Mouse (Mus musculus): ENCODE measurements around the gene Med9. TPM values are rescaled to one million over a fixed set of nuclear protein-coding genes. Genes with fewer than 3 reads are reported as not detected.

Gene Med9
- polyA plus RNA-seq, 1 experiment from 2014 or later: 27.8 TPM

DNA sequence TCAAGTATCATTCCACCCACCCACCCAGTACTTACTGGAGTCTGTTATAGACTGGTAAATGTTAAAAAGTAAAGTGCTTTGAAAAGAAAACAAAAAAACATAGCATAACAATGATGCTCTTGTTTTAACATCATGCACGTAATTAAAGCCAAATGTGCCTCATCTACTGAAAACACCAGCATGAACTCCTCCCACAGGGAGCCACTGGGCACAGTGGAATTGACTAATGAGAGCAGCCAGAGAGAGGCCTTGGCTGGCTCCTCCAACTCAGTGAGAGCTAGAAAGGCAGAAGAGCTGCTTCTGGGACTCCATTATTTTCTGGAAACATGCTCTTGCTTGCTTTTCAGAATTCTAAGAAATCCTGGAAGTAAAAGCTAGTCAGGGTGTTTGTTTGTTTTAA lies 41.4 kb downstream of the Med9 start:
- no peak overlapping the region for H3K4me3 ChIP-seq (ENCODE audit: low read depth, low read length)
- H3K36me3 ChIP-seq (ENCODE audit: control insufficient read depth, insufficient read depth, low read length): no peaks in the 10 kb centered on the region
- no peak overlapping the region for H3K9ac ChIP-seq (ENCODE audit: low read length)
- no peaks in the 10 kb centered on the region for H3K27me3 ChIP-seq (ENCODE audit: control insufficient read depth, insufficient read depth, low read length)
- no peak for TF ChIP-seq EP300 (optimal IDR thresholded peaks at IDR 0.05)
- no peak for TF ChIP-seq CTCF (IDR thresholded peaks at IDR 0.05; ENCODE audit: low read depth)
- no peak overlapping the region for H3K4me2 ChIP-seq (replicated peaks; ENCODE audit: low read depth)
- no peak overlapping the region for H3K27ac ChIP-seq (replicated peaks)
- 80% methylated on average over 1 of the region's 1 CpGs for WGBS
- ATAC-seq (ENCODE audit: low FRiP score, low TSS enrichment): no peak
- DNase-seq (ENCODE audit: low spot score): no peak
- no peaks in the 10 kb centered on the region for H3K9me3 ChIP-seq (ENCODE audit: control insufficient read depth, low read length)
- H3K4me1 ChIP-seq (replicated peaks; ENCODE audit: control insufficient read depth, insufficient read depth): peaks cover 2% of the 10 kb centered on the region; the same call in 1 of the 2 replicates

DNA sequence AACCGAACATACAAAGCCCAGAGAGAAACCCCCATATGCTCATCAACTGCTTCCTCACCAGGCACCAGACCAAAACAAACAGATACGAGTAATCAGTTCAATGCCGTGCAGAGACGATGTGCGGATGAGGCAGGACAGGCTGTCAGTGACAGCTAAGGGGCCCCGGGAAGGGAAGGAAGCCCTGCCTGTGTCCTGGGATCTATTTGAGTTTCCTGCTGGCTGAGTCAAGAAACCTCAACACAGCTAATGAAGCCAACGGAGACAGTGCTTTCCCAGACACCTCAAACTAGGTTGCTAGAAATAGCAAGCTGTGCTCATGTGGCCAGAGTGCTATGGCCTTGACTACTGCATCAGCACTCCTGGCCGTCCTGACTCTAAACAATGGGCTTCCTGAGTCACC lies 43.4 kb downstream of the Med9 start:
- Histone ChIP-seq H3K27me3 (ENCODE audit: control insufficient read depth, insufficient read depth, low read length) (no peaks in the 10 kb centered on the region), H3K4me3 (ENCODE audit: low read depth, low read length) (no peak overlapping the region), H3K9me3 (ENCODE audit: control insufficient read depth, low read length) (no peaks in the 10 kb centered on the region), H3K27ac (replicated peaks) (no peak overlapping the region), H3K4me1 (replicated peaks; ENCODE audit: control insufficient read depth, insufficient read depth) (peaks cover 2% of the 10 kb centered on the region; the same call in 1 of the 2 replicates), H3K36me3 (ENCODE audit: control insufficient read depth, insufficient read depth, low read length) (no peaks in the 10 kb centered on the region), H3K4me2 (replicated peaks; ENCODE audit: low read depth) (no peak overlapping the region), H3K9ac (ENCODE audit: low read length) (no peak overlapping the region)
- no peak for DNase-seq (ENCODE audit: low spot score)
- WGBS: 51% methylated on average over 8 of the region's 8 CpGs
- TF ChIP-seq EP300 (optimal IDR thresholded peaks at IDR 0.05) (no peak), CTCF (IDR thresholded peaks at IDR 0.05; ENCODE audit: low read depth) (no peak)
- no peak for ATAC-seq (ENCODE audit: low FRiP score, low TSS enrichment)

DNA sequence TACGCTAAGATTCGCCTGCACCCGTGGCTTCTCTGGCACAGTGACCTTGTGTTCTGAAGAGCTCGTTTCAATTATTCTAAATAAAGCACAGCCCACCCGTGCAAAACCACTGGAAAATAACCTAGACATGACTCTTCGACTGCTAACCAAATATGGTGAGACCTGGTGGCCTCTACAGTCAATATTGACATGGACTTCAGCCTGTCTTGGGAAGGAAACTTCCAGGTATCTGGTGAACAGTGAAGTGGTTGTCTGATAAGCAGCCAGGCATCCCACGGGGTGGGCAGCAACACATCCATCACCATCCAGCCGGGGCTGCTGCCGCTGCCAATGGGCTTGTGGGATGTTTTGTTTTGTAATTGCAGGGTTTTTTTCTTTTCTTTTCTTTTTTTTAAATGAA lies 46.3 kb downstream of the Med9 start:
- TF ChIP-seq EP300 (optimal IDR thresholded peaks at IDR 0.05) (no peak), CTCF (IDR thresholded peaks at IDR 0.05; ENCODE audit: low read depth) (no peak)
- H3K4me1 ChIP-seq (replicated peaks; ENCODE audit: control insufficient read depth, insufficient read depth): peaks cover 2% of the 10 kb centered on the region; the same call in 1 of the 2 replicates
- DNase-seq (ENCODE audit: low spot score) (peak; percentile 26), ATAC-seq (ENCODE audit: low FRiP score, low TSS enrichment) (no peak)
- no peaks in the 10 kb centered on the region for H3K27me3 ChIP-seq (ENCODE audit: control insufficient read depth, insufficient read depth, low read length)
- no peak overlapping the region for H3K4me3 ChIP-seq (ENCODE audit: low read depth, low read length)
- H3K9ac ChIP-seq (ENCODE audit: low read length): no peak overlapping the region
- 28% methylated on average over 9 of the region's 9 CpGs for WGBS
- H3K27ac ChIP-seq (replicated peaks): no peak overlapping the region
- no peaks in the 10 kb centered on the region for H3K9me3 ChIP-seq (ENCODE audit: control insufficient read depth, low read length)
- H3K4me2 ChIP-seq (replicated peaks; ENCODE audit: low read depth): no peak overlapping the region
- H3K36me3 ChIP-seq (ENCODE audit: control insufficient read depth, insufficient read depth, low read length): no peaks in the 10 kb centered on the region

GRCm38 (mm10) chr11:60001231-60001980 lies 53.4 kb downstream of the Med9 start:
- ATAC-seq (ENCODE audit: low FRiP score, low TSS enrichment) (no peak), DNase-seq (ENCODE audit: low spot score) (no peak)
- WGBS: 73% methylated on average over 5 of the region's 5 CpGs
- Histone ChIP-seq H3K27ac (replicated peaks) (no peak overlapping the region), H3K9me3 (ENCODE audit: control insufficient read depth, low read length) (no peaks in the 10 kb centered on the region), H3K27me3 (ENCODE audit: control insufficient read depth, insufficient read depth, low read length) (no peaks in the 10 kb centered on the region), H3K4me3 (ENCODE audit: low read depth, low read length) (no peak overlapping the region), H3K36me3 (ENCODE audit: control insufficient read depth, insufficient read depth, low read length) (no peaks in the 10 kb centered on the region), H3K9ac (ENCODE audit: low read length) (no peak overlapping the region), H3K4me2 (replicated peaks; ENCODE audit: low read depth) (no peak overlapping the region), H3K4me1 (replicated peaks; ENCODE audit: control insufficient read depth, insufficient read depth) (no peaks in the 10 kb centered on the region)
- TF ChIP-seq EP300 (optimal IDR thresholded peaks at IDR 0.05) (no peak), CTCF (IDR thresholded peaks at IDR 0.05; ENCODE audit: low read depth) (no peak)

DNA sequence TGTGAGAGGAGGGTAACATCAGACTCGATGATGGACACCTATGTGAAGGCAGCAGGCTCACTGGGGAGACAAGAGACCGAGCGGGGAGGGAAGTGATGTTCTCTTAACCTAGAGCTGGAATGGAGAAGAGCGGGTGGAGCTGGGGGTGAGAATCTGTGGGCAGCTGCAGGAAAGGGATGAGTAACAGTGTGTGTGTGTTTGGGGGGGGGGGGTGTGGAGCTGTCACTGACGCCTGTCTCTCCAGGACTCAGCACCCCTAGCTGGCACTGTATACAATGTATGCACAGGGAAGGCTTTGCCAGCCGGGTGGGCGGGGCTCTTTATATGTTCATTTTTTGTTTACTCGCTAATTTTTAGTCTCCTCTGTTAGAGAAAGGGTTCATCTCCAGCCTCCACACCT lies 55.8 kb downstream of the Med9 start:
- no peak overlapping the region for H3K4me3 ChIP-seq (ENCODE audit: low read depth, low read length)
- no peak for TF ChIP-seq EP300 (optimal IDR thresholded peaks at IDR 0.05)
- no peak for TF ChIP-seq CTCF (IDR thresholded peaks at IDR 0.05; ENCODE audit: low read depth)
- no peak overlapping the region for H3K9ac ChIP-seq (ENCODE audit: low read length)
- 76% methylated on average over 8 of the region's 8 CpGs for WGBS
- no peak overlapping the region for H3K27ac ChIP-seq (replicated peaks)
- H3K36me3 ChIP-seq (ENCODE audit: control insufficient read depth, insufficient read depth, low read length): no peaks in the 10 kb centered on the region
- ATAC-seq (ENCODE audit: low FRiP score, low TSS enrichment) (no peak), DNase-seq (ENCODE audit: low spot score) (no peak)
- no peaks in the 10 kb centered on the region for H3K27me3 ChIP-seq (ENCODE audit: control insufficient read depth, insufficient read depth, low read length)
- H3K9me3 ChIP-seq (ENCODE audit: control insufficient read depth, low read length): no peaks in the 10 kb centered on the region
- no peaks in the 10 kb centered on the region for H3K4me1 ChIP-seq (replicated peaks; ENCODE audit: control insufficient read depth, insufficient read depth)
- no peak overlapping the region for H3K4me2 ChIP-seq (replicated peaks; ENCODE audit: low read depth)

DNA sequence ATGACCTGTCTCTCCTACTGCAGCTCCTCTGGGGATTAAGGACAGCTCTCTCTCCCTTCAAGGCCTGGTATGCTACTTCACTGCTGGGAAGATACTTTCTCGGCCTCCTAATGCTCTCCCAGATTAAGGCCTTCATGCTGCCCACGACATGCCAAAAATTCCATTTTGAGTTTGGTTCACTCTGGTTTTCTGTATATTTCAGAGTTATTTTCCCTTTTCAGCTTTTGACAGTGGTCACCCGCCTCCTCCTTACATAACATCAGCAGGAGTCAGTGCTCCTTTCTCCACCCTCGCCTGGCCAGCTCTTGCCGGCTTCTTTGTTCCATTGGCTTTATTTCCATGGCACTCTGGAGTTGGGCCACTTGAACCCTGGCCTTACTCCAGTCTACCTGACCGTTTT lies 56.7 kb downstream of the Med9 start:
- Histone ChIP-seq H3K4me3 (ENCODE audit: low read depth, low read length) (no peak overlapping the region), H3K36me3 (ENCODE audit: control insufficient read depth, insufficient read depth, low read length) (no peaks in the 10 kb centered on the region), H3K27me3 (ENCODE audit: control insufficient read depth, insufficient read depth, low read length) (no peaks in the 10 kb centered on the region), H3K4me2 (replicated peaks; ENCODE audit: low read depth) (no peak overlapping the region), H3K9me3 (ENCODE audit: control insufficient read depth, low read length) (no peaks in the 10 kb centered on the region), H3K9ac (ENCODE audit: low read length) (no peak overlapping the region), H3K27ac (replicated peaks) (no peak overlapping the region), H3K4me1 (replicated peaks; ENCODE audit: control insufficient read depth, insufficient read depth) (no peaks in the 10 kb centered on the region)
- DNase-seq (ENCODE audit: low spot score) (no peak), ATAC-seq (ENCODE audit: low FRiP score, low TSS enrichment) (no peak)
- TF ChIP-seq EP300 (optimal IDR thresholded peaks at IDR 0.05) (no peak), CTCF (IDR thresholded peaks at IDR 0.05; ENCODE audit: low read depth) (no peak)
- 75% methylated on average over 6 of the region's 6 CpGs for WGBS
